Mouse (Mus musculus) thymus, postnatal 14 days (tissue): ENCODE measurements around the gene Dgka.
"Not testable (repeated sequence)": the region's sequence is repeated elsewhere in the genome, so short reads cannot be mapped to it uniquely, and the experiment has no call there.

Experiments
- DNase-seq: peaks from one replicate; pipeline ENCODE4 v3.0.0; 2021

The Dgka gene

GRCm38 (mm10) chr10:128731002-128731433 lies 13.6 kb downstream of the Dgka start:
- peak; percentile 78 for DNase-seq

- no peak for DNase-seq
Observed at GRCm38 (mm10) chr10:128728059-128728458, 16.6 kb downstream of the Dgka start.

DNA sequence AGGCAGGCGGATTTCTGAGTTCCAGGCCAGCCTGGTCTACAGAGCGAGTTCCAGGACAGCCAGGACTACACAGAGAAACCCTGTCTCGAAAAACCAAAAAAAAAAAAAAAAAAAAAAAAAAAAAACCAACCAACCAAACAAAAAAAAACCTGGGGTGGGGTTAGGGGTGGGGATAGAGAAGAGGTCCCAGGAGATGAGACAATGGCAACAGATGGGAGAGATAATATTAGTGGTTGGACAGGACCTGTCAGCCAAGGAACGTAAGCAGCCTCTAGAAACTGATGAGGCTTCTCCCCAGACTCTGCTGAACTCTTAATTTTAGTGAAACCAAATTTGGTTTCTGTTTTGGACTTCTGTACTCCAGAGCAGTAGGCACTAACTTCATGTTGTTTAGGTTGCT lies 19.2 kb downstream of the Dgka start:
- DNase-seq = not testable (repeated sequence)

DNA sequence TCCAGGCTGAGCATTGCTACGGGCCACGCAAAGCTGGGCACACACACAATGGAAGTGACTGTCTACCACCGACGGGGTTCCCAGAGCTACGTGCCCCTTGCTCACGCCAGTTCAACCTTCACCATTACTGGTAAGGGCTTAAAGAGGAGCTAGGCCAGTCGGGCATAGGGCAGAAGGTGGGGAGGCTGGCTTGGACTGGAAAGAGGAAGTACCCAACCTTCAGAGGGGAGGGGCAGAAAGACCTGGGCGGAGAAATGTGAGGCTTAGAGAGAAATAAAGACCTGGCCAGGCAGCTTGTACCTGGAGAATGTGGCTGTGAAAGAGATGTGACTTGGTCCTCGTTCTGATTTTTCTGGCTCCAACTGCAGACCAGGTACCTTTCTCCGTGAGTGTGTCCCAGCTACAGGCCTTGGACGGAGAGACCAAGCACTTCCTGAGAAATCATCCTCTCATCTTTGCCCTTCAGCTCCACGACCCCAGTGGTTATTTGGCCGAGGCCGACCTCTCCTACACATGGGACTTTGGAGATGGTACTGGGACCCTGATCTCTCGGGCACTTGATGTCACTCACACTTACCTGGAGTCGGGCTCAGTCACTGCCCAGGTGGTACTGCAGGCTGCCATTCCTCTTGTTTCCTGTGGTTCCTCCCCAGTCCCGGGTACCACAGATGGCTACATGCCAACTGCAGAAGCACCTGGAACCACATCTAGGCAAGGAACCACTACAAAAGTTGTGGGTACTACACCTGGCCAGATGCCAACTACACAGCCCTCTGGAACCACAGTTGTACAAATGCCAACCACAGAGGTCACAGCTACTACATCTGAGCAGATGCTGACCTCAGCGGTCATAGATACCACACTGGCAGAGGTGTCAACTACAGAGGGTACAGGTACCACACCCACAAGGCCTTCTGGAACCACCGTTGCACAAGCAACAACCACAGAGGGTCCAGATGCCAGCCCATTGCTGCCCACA lies 28.8 kb downstream of the Dgka start:
- peak; percentile 80 for DNase-seq

GRCm38 (mm10) chr10:128711318-128711717 lies 33.3 kb downstream of the Dgka start:
- DNase-seq = not testable (repeated sequence)

DNA sequence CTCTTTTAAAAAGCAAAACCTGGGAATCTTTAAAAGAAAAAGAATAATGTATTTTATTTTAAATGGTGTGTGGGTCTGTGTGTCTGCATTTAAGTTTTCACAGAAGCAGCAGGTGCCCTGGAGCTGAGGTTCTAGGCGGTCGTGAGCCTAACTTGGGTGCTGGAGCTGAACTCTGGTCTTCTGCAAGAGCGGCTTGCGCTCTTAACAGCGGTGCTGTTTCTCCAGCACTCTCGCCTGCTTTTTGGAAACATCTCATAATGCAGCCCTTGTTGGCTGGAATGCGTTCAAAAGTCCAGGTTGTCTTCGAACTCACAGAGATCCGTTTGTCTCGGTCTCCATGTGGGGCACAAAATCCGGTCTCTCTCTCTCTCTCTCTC lies 39.4 kb downstream of the Dgka start:
- peak; percentile 42 for DNase-seq

- DNase-seq = peak; percentile 95
Observed at GRCm38 (mm10) chr10:128704491-128705316, 40.0 kb downstream of the Dgka start, which contains the start of gene Cdk2. Cdk2 (minus strand) TSS chr10:128705031.

GRCm38 (mm10) chr10:128703895-128704294 lies 40.8 kb downstream of the Dgka start, which contains the start of gene Pmel:
Pmel (plus strand) TSS chr10:128704195.
- DNase-seq = no peak

DNA sequence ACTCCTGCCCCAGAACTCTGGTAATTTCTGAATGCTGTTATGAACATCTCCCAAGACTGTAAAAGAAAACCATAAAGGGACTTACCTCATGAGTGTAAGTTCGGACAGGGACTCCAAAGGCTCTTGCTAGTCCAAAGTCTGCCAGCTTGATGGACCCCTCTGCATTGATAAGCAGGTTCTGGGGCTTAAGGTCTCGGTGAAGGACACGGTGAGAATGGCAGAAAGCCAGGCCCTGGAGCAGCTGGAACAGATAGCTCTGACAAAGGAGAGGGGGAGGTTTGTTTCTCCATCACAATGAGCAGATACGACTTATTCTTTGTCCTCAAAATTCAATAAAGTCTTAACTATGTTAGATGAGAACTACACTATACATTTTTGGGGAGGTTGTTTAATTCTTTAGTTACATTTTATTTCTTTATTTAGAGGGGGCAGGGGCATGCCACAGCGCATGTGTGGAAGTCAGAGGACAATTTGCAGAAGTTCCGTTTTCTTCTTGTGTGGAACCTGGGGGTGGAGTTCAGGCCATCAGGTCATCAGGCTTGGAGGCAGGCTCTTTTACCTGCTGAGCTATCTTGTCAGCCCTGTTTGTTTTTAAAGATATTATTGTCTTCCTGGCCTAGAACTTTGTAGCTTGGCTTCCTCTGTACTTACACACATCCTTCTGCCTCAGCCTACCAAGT lies 42.2 kb downstream of the Dgka start:
- no peak for DNase-seq

DNA sequence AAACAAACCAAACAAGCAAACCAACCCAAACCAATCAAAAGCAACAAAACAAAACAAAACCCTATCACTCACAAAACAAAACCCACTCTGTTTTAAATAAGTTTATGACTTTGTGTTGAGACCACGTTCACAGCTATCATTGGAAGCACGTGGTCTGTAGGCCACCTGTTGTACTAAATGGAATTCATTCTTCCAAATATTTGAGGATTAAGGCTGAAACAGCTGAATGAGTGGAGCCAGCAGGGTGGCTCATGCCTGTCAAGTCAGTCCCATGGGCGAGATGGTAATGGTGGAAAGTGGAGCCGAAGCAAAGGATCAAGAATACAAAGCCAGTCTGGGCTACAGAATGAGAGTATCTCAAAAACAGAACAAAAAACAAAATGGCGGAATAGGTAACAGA lies 43.9 kb downstream of the Dgka start:
- DNase-seq = no peak

- DNase-seq = no peak
Observed at GRCm38 (mm10) chr10:128699611-128700010, 45.0 kb downstream of the Dgka start.

GRCm38 (mm10) chr10:128699006-128699405 lies 45.6 kb downstream of the Dgka start:
- DNase-seq = no peak

- DNase-seq = no peak
Observed at GRCm38 (mm10) chr10:128697072-128697725, 47.5 kb downstream of the Dgka start.

DNA sequence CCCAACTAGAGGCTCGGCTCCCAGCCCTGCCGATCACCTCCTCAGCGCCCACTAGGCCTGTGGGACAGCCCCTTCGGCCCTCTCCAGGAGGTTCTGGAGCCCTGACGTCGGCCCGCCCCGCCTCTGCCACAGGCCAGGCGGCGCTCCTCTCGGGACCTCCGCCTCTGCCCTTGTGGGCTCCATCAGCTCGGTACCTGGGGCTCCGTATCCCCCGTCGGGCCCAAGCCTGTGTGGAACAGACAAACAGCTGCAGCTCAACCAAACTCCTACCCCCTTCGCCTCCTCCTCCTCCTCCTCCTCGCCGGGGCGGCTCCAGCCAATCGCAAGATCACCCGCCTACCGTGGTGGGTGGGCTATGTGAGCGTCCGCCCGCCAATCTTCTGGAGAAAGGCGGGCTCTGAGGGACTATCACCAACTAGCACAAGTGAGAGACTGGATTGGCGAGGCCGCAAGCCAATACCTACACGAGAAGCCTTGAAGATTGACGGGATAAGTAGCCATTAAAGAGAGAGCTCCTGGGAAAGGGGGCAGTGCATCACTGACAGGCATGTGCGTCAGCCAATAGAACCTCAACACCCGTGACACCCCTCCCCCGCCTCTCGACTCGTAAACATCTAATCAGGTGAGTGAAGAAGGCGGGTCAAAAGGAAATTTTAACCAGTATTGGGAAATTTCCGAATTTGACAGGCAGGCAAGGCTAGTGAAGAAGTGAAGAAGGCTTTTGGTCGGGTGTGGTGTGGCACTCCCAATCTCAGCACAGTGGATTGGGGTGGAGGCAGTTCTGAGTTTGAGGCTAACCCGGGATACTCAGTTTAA lies 48.5 kb downstream of the Dgka start, which contains the start of gene Rab5b:
Rab5b (minus strand) TSS at position 273 of the 816 bp plus-strand sequence.
- peak; percentile 97 for DNase-seq

- no peak for DNase-seq
Observed at GRCm38 (mm10) chr10:128695411-128695991, 49.2 kb downstream of the Dgka start.

DNA sequence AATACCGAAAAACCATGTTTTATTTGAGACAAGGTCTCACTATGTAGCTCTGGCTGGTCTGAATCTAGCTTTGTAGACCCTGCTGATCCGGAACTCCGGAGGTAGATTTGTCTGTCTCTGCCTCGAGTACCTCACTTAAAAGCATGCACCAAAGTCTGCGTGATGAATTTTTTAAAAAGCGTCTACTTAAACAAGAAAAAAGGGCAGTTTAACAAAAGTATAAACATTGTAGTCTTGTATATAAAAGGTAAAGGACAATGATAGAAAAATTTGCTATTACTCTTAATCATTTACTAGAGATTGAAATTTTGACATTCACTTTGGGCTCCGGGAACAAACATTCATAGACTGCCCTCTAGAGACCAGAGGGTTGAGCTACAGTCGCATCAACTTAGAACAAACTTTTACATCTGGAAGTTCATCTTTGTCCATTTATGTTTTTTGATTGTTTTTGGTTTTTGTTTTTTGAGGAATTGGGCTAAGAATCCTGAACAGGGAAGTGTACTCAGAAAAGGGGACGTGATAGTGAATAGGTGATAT lies 70.1 kb downstream of the Dgka start:
- DNase-seq = peak; percentile 48

GRCm38 (mm10) chr10:128673763-128674468 lies 70.7 kb downstream of the Dgka start, which contains the start of gene Suox:
Suox (minus strand) TSS chr10:128674073.
- DNase-seq = peak; percentile 93

GRCm38 (mm10) chr10:128671148-128671547 lies 73.5 kb downstream of the Dgka start:
- no peak for DNase-seq
